Mouse (Mus musculus): ENCODE measurements around the gene Slc37a3. TPM values are rescaled to one million over a fixed set of nuclear protein-coding genes. Genes with fewer than 3 reads are reported as not detected.

The Slc37a3 gene
- total RNA-seq, 1 experiment = 45.2 TPM

- in situ Hi-C loops (cut with MboI; ENCODE audit: low sequenced_read_pairs in 2 of 2, unreplicated experiment in 2 of 2) = no loop called here
- H3K36me3 ChIP-seq (ENCODE audit: control insufficient read depth, insufficient read depth, low read length, poor library complexity, severe bottlenecking) = peaks cover 79% of the 10 kb centered on the region
- DNase-seq (ENCODE audit: low read depth, low spot score) = peak; percentile 99
- no peaks in the 10 kb centered on the region for H3K9me3 ChIP-seq (ENCODE audit: control insufficient read depth, insufficient read depth, low read depth, low read length)
- TF ChIP-seq MAFK (IDR thresholded peaks at IDR 0.05; ENCODE audit: insufficient read depth, low read depth, low read length) (no peak), HCFC1 (IDR thresholded peaks at IDR 0.05; ENCODE audit: borderline replicate concordance, insufficient read depth, low read length) (peak; percentile 63; the same call in 1 of the 2 replicates), CHD2 (IDR thresholded peaks at IDR 0.05; ENCODE audit: low read depth, low read length) (0 out of 2 replicates have a peak, but pooled peaks have one; percentile 25), ZNF384 (IDR thresholded peaks at IDR 0.05; ENCODE audit: low read depth, low read length) (peak; percentile 2; the same call in 1 of the 2 replicates), ZC3H11A (IDR thresholded peaks at IDR 0.05; ENCODE audit: borderline replicate concordance, low read depth, low read length) (no peak)
- peak overlapping the region; percentile 2 to 28; a peak in 2 of 4 replicates for H3K4me3 ChIP-seq (ENCODE audit: insufficient read depth in 1 of 2, low read depth in 1 of 2, low read length in 2 of 2, poor library complexity in 1 of 2, severe bottlenecking in 1 of 2)
- peak overlapping the region; percentile 93 for H3K27ac ChIP-seq (ENCODE audit: insufficient read depth, low read depth, low read length, poor library complexity, severe bottlenecking)
- H3K9ac ChIP-seq (ENCODE audit: insufficient read depth, low read depth, low read length, poor library complexity, severe bottlenecking) = peak overlapping the region; percentile 71
- peaks cover 16 to 18% of the 10 kb centered on the region in 2 experiments for H3K4me1 ChIP-seq (ENCODE audit: control insufficient read depth in 2 of 2, insufficient read depth in 2 of 2, low read length in 2 of 2, poor library complexity in 1 of 2)
Observed at GRCm38 (mm10) chr6:39400343-39400742, 22.9 kb upstream of the Slc37a3 start.

- Histone ChIP-seq H3K36me3 (ENCODE audit: control insufficient read depth, insufficient read depth, low read length, poor library complexity, severe bottlenecking) (peaks cover 67% of the 10 kb centered on the region), H3K9me3 (ENCODE audit: control insufficient read depth, insufficient read depth, low read depth, low read length) (no peaks in the 10 kb centered on the region), H3K4me1 (ENCODE audit: control insufficient read depth in 2 of 2, insufficient read depth in 2 of 2, low read length in 2 of 2, poor library complexity in 1 of 2) (peaks cover 17 to 18% of the 10 kb centered on the region in 2 experiments), H3K27ac (ENCODE audit: insufficient read depth, low read depth, low read length, poor library complexity, severe bottlenecking) (peak overlapping the region; percentile 0; the same call in 1 of the 2 replicates), H3K9ac (ENCODE audit: insufficient read depth, low read depth, low read length, poor library complexity, severe bottlenecking) (peak overlapping the region; percentile 4; the same call in 1 of the 2 replicates), H3K4me3 (ENCODE audit: insufficient read depth in 1 of 2, low read depth in 1 of 2, low read length in 2 of 2, poor library complexity in 1 of 2, severe bottlenecking in 1 of 2) (no peak overlapping the region)
- in situ Hi-C loops (cut with MboI; ENCODE audit: low sequenced_read_pairs in 2 of 2, unreplicated experiment in 2 of 2) = no loop called here
- no peak for DNase-seq (ENCODE audit: low read depth, low spot score)
- TF ChIP-seq ZC3H11A (IDR thresholded peaks at IDR 0.05; ENCODE audit: borderline replicate concordance, low read depth, low read length) (no peak), HCFC1 (IDR thresholded peaks at IDR 0.05; ENCODE audit: borderline replicate concordance, insufficient read depth, low read length) (no peak), CHD2 (IDR thresholded peaks at IDR 0.05; ENCODE audit: low read depth, low read length) (no peak), ZNF384 (IDR thresholded peaks at IDR 0.05; ENCODE audit: low read depth, low read length) (no peak), MAFK (IDR thresholded peaks at IDR 0.05; ENCODE audit: insufficient read depth, low read depth, low read length) (no peak)
Observed at GRCm38 (mm10) chr6:39398342-39398741, 20.9 kb upstream of the Slc37a3 start.

- H3K4me1 ChIP-seq (ENCODE audit: control insufficient read depth in 2 of 2, insufficient read depth in 2 of 2, low read length in 2 of 2, poor library complexity in 1 of 2) = peaks cover 17 to 18% of the 10 kb centered on the region in 2 experiments
- peaks cover 61% of the 10 kb centered on the region for H3K36me3 ChIP-seq (ENCODE audit: control insufficient read depth, insufficient read depth, low read length, poor library complexity, severe bottlenecking)
- peak overlapping the region; percentile 52; the same call in 1 of the 2 replicates for H3K27ac ChIP-seq (ENCODE audit: insufficient read depth, low read depth, low read length, poor library complexity, severe bottlenecking)
- H3K9ac ChIP-seq (ENCODE audit: insufficient read depth, low read depth, low read length, poor library complexity, severe bottlenecking) = no peak overlapping the region
- no peak for DNase-seq (ENCODE audit: low read depth, low spot score)
- no peak overlapping the region for H3K4me3 ChIP-seq (ENCODE audit: insufficient read depth in 1 of 2, low read depth in 1 of 2, low read length in 2 of 2, poor library complexity in 1 of 2, severe bottlenecking in 1 of 2)
- H3K9me3 ChIP-seq (ENCODE audit: control insufficient read depth, insufficient read depth, low read depth, low read length) = no peaks in the 10 kb centered on the region
- in situ Hi-C loops (cut with MboI; ENCODE audit: low sequenced_read_pairs in 2 of 2, unreplicated experiment in 2 of 2) = no loop called here
- no peak for TF ChIP-seq MAFK (IDR thresholded peaks at IDR 0.05; ENCODE audit: insufficient read depth, low read depth, low read length)
- TF ChIP-seq ZNF384 (IDR thresholded peaks at IDR 0.05; ENCODE audit: low read depth, low read length) = peak; percentile 52; the same call in 1 of the 2 replicates
- no peak for TF ChIP-seq ZC3H11A (IDR thresholded peaks at IDR 0.05; ENCODE audit: borderline replicate concordance, low read depth, low read length)
- TF ChIP-seq CHD2 (IDR thresholded peaks at IDR 0.05; ENCODE audit: low read depth, low read length) = no peak
- TF ChIP-seq HCFC1 (IDR thresholded peaks at IDR 0.05; ENCODE audit: borderline replicate concordance, insufficient read depth, low read length) = no peak
Observed at GRCm38 (mm10) chr6:39397046-39397445, 19.6 kb upstream of the Slc37a3 start.

- Histone ChIP-seq H3K9ac (ENCODE audit: insufficient read depth, low read depth, low read length, poor library complexity, severe bottlenecking) (no peak overlapping the region), H3K9me3 (ENCODE audit: control insufficient read depth, insufficient read depth, low read depth, low read length) (no peaks in the 10 kb centered on the region), H3K4me1 (ENCODE audit: control insufficient read depth in 2 of 2, insufficient read depth in 2 of 2, low read length in 2 of 2, poor library complexity in 1 of 2) (peaks cover 14 to 16% of the 10 kb centered on the region in 2 experiments), H3K4me3 (ENCODE audit: insufficient read depth in 1 of 2, low read depth in 1 of 2, low read length in 2 of 2, poor library complexity in 1 of 2, severe bottlenecking in 1 of 2) (no peak overlapping the region), H3K27ac (ENCODE audit: insufficient read depth, low read depth, low read length, poor library complexity, severe bottlenecking) (peak overlapping the region; percentile 47), H3K36me3 (ENCODE audit: control insufficient read depth, insufficient read depth, low read length, poor library complexity, severe bottlenecking) (peaks cover 58% of the 10 kb centered on the region)
- TF ChIP-seq ZC3H11A (IDR thresholded peaks at IDR 0.05; ENCODE audit: borderline replicate concordance, low read depth, low read length) (no peak), CHD2 (IDR thresholded peaks at IDR 0.05; ENCODE audit: low read depth, low read length) (no peak), ZNF384 (IDR thresholded peaks at IDR 0.05; ENCODE audit: low read depth, low read length) (no peak), HCFC1 (IDR thresholded peaks at IDR 0.05; ENCODE audit: borderline replicate concordance, insufficient read depth, low read length) (no peak), MAFK (IDR thresholded peaks at IDR 0.05; ENCODE audit: insufficient read depth, low read depth, low read length) (no peak)
- no peak for DNase-seq (ENCODE audit: low read depth, low spot score)
- in situ Hi-C loops (cut with MboI; ENCODE audit: low sequenced_read_pairs in 2 of 2, unreplicated experiment in 2 of 2) = no loop called here
Observed at GRCm38 (mm10) chr6:39395916-39396315, 18.4 kb upstream of the Slc37a3 start.
